Mouse (Mus musculus): Measurements from ENCODE around the gene Vrtn. TPM values are rescaled to one million over a fixed set of nuclear protein-coding genes. Genes with fewer than 3 reads are reported as not detected.
A peak's percentile ranks its signal among the peaks of the same experiment; 100 is the strongest.

The Vrtn gene
- polyA plus RNA-seq, 1 experiment from 2014 or later = not detected

GRCm38 (mm10) chr12:84686176-84686575, 45.4 kb downstream of the Vrtn start:
- DNase-seq (ENCODE audit: low read depth, low spot score) = no peak
- in situ Hi-C loops (cut with MboI; ENCODE audit: low pct_unique_long_range_greater_than_20kb) = no loop called here
- no peak for TF ChIP-seq CTCF (IDR thresholded peaks at IDR 0.05)
- ATAC-seq = no peak
- POLR2A ChIA-PET = no interaction called here
- peaks cover 60% of the 10 kb centered on the region for H3K27me3 ChIP-seq
- CTCF ChIA-PET = no interaction called here

- ChIA-PET POLR2A (no interaction called here), CTCF (interaction anchor here (1.4 kb wide), 1 partner anchor 9 kb away, joined by 3 read pairs; no protein-coding TSS in a partner anchor)
- TF ChIP-seq CTCF (IDR thresholded peaks at IDR 0.05) = no peak
- ATAC-seq = no peak
- in situ Hi-C loops (cut with MboI; ENCODE audit: low pct_unique_long_range_greater_than_20kb) = no loop called here
- no peak for DNase-seq (ENCODE audit: low read depth, low spot score)
- H3K27me3 ChIP-seq = peaks cover 55% of the 10 kb centered on the region
Measured at GRCm38 (mm10) chr12:84687531-84687930, 46.7 kb downstream of the Vrtn start.

- DNase-seq (ENCODE audit: low read depth, low spot score) = no peak
- no peak for ATAC-seq
- POLR2A ChIA-PET = interaction anchor here (0.6 kb wide), 1 partner anchor 23 kb away, joined by 5 read pairs; no protein-coding TSS in a partner anchor
- CTCF ChIA-PET = no interaction called here
- in situ Hi-C loops (cut with MboI; ENCODE audit: low pct_unique_long_range_greater_than_20kb) = no loop called here
- no peak for TF ChIP-seq CTCF (IDR thresholded peaks at IDR 0.05)
- H3K27me3 ChIP-seq = peaks cover 51% of the 10 kb centered on the region
Measured at GRCm38 (mm10) chr12:84689051-84689450, 48.2 kb downstream of the Vrtn start.

DNA sequence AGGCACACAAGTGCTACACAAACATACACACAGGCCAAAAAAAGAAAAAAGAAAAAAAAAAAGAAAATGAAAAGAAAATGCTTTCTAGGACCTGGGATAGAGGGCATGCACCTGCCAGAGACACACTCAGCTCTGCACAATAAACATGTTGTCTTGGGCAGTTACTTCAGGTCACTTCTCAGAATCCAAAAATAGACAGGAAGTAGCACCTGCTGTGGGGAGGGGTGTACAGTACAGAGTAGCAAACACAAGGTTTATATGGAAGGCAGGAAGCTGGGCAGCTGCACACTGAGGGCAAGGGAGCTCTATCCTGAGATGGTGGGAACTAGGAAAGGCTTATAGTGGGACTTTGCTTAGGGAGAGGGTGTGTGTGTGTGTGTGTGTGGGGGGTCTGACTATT, 50.5 kb downstream of the Vrtn start:
- DNase-seq (ENCODE audit: low read depth, low spot score) (no peak), ATAC-seq (no peak)
- CTCF ChIA-PET = no interaction called here
- in situ Hi-C loops (cut with MboI; ENCODE audit: low pct_unique_long_range_greater_than_20kb) = no loop called here
- TF ChIP-seq CTCF (IDR thresholded peaks at IDR 0.05) = no peak
- H3K27me3 ChIP-seq = peaks cover 53% of the 10 kb centered on the region
- POLR2A ChIA-PET = no interaction called here

DNA sequence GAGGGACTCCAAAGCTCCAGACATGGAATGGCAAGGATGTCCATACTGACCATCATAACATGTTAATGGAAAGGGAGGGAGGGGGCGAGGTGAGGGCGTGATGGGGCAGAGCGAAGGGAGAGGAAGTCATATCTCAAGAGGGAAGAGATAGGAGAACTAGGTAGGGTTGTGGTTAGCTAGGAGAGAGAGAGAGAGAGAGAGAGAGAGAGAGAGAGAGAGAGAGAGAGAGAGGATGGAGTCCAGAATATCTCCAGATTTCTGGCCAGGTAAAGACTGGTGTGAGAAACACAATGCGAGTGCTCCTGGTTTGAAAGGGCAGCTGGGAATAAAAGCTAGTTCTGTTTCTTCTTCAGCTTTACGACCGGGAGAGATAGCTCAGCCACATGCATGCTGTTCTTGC, 51.3 kb downstream of the Vrtn start:
- ATAC-seq (no peak), DNase-seq (ENCODE audit: low read depth, low spot score) (no peak)
- ChIA-PET POLR2A (no interaction called here), CTCF (no interaction called here)
- in situ Hi-C loops (cut with MboI; ENCODE audit: low pct_unique_long_range_greater_than_20kb) = no loop called here
- peaks cover 53% of the 10 kb centered on the region for H3K27me3 ChIP-seq
- TF ChIP-seq CTCF (IDR thresholded peaks at IDR 0.05) = no peak

GRCm38 (mm10) chr12:84698319-84699081, 57.7 kb downstream of the Vrtn start, which contains the start of gene Syndig1l:
TSS of gene Syndig1l (minus strand) at chr12:84698831.
- in situ Hi-C loops (cut with MboI; ENCODE audit: low pct_unique_long_range_greater_than_20kb) = no loop called here
- DNase-seq (ENCODE audit: low read depth, low spot score) (no peak), ATAC-seq (peak; percentile 48)
- TF ChIP-seq CTCF (IDR thresholded peaks at IDR 0.05) = no peak
- H3K27me3 ChIP-seq = peaks cover 68% of the 10 kb centered on the region
- ChIA-PET CTCF (interaction anchor here (1.6 kb wide), 1 partner anchor 44 kb away, joined by 5 read pairs; no protein-coding TSS in a partner anchor), POLR2A (no interaction called here)

Other genes starting within 250 kb of the Vrtn start
- gene Entpd5, start 232.0 kb upstream of the Vrtn start, polyA plus RNA-seq (2021) = 21.1 TPM
- 2.2 TPM for gene Bbof1, start 231.9 kb upstream of the Vrtn start, polyA plus RNA-seq (2021)
- gene Rnf113a2, start 223.8 kb upstream of the Vrtn start, polyA plus RNA-seq (2021) = 18.1 TPM
- 25.0 TPM for gene Aldh6a1, start 190.0 kb upstream of the Vrtn start, polyA plus RNA-seq (2021)
- gene Lin52, start 189.6 kb upstream of the Vrtn start, polyA plus RNA-seq (2021) = 11.0 TPM
- gene Vsx2, start 71.3 kb upstream of the Vrtn start, polyA plus RNA-seq (2021) = not detected
- 15.4 TPM for gene Abcd4, start 23.6 kb upstream of the Vrtn start, polyA plus RNA-seq (2021)
- not detected for gene Syndig1l, start 57.8 kb downstream of the Vrtn start, polyA plus RNA-seq (2021)
- 105 TPM for gene Npc2, start 132.1 kb downstream of the Vrtn start, polyA plus RNA-seq (2021)
- gene Isca2, start 132.2 kb downstream of the Vrtn start, polyA plus RNA-seq (2021) = 58.9 TPM
- gene Ltbp2, start 235.5 kb downstream of the Vrtn start, polyA plus RNA-seq (2021) = 19.0 TPM